Mouse (Mus musculus) forebrain, postnatal 0 days (tissue): ENCODE results near the gene Mapkapk2. TPM values are rescaled to one million over a fixed set of nuclear protein-coding genes. Genes with fewer than 3 reads are reported as not detected.

Source experiments
- ATAC-seq: fragments of 200-750 bp; cut with Nextera tagmentation; 2 replicates; pipeline ENCODE4 v1.8.0; 2017; ENCODE audit warnings: mild to moderate bottlenecking, moderate library complexity
- DNase-seq: peaks from one replicate; pipeline ENCODE4 v3.0.0-alpha.2; 2015
- H3K27ac ChIP-seq: fragments of 300-500 bp; sonication (generic); 2 replicates; pipeline ENCODE4 v1.5.1; 2014; ENCODE audit warnings: low read depth, mild to moderate bottlenecking, antibody characterized with exemption, low read length, moderate library complexity, mixed read lengths
- H3K27me3 ChIP-seq: fragments of 300-500 bp; sonication (generic); 2 replicates; pipeline ENCODE4 v1.6.1; 2014; ENCODE audit warnings: mild to moderate bottlenecking, low read length, mixed read lengths; ENCODE audit not compliant: insufficient read depth
- H3K36me3 ChIP-seq: fragments of 300-500 bp; sonication (generic); 2 replicates; pipeline ENCODE4 v1.6.1; 2014; ENCODE audit warnings: mild to moderate bottlenecking, moderate library complexity; ENCODE audit not compliant: insufficient read depth
- H3K4me1 ChIP-seq: fragments of 300-500 bp; sonication (generic); 2 replicates; pipeline ENCODE4 v1.6.1; 2014; ENCODE audit warnings: antibody characterized with exemption; ENCODE audit not compliant: insufficient read depth
- H3K4me2 ChIP-seq: fragments of 300-500 bp; sonication (generic); 2 replicates; pipeline ENCODE4 v1.6.1; 2014; ENCODE audit warnings: low read depth, mild to moderate bottlenecking, moderate library complexity
- H3K4me3 ChIP-seq: fragments of 300-500 bp; sonication (generic); 2 replicates; pipeline ENCODE4 v1.5.1; 2014; ENCODE audit warnings: low read depth, low read length, mixed read lengths
- H3K9ac ChIP-seq: fragments of 300-500 bp; sonication (generic); 2 replicates; pipeline ENCODE4 v1.6.1; 2014; ENCODE audit warnings: mild to moderate bottlenecking
- H3K9me3 ChIP-seq: fragments of 300-500 bp; sonication (generic); 2 replicates; pipeline ENCODE4 v1.6.1; 2016; ENCODE audit warnings: low read length
- CTCF ChIP-seq: sonication (generic); IDR thresholded peaks from 2 replicates; pipeline ENCODE4 v1.5.1; 2016; ENCODE audit warnings: antibody characterized with exemption, control low read depth, low read depth
- WGBS: fragments of 180-500 bp; shearing (Covaris S2); extraction: QIAGEN DNeasy Blood & Tissue Kit; methylation state at CpG from one replicate; pipeline ENCODE4 v1.1.7; 2014; 5-methylcytosine and 5-hydroxymethylcytosine counted together
- polyA plus RNA-seq: library from polyadenylated mRNA; unstranded; fragments of >200 nt; fragmentation: Nextera tagmentation; extraction: Ambion mirVana; gene quantifications from 2 replicates; pipeline ENCODE4 v1.2.1, GENCODE M21; 2015
- total RNA-seq: library from RNA; depleted of rRNA; stranded (reverse); fragments of >200 nt; gene quantifications from 2 replicates; pipeline ENCODE4 v1.2.3, GENCODE M21; 2014

Gene Mapkapk2
- total and polyA plus RNA-seq, 2 experiments from 2014 or later = 18.3 to 57.3 TPM

GRCm38 (mm10) chr1:131125987-131126744 lies 28.5 kb upstream of the Mapkapk2 start:
- Histone ChIP-seq H3K27ac (no peak overlapping the region), H3K9ac (no peak overlapping the region), H3K36me3 (peaks cover 44% of the 10 kb centered on the region), H3K4me1 (no peaks in the 10 kb centered on the region), H3K27me3 (no peaks in the 10 kb centered on the region), H3K4me2 (no peak overlapping the region), H3K4me3 (no peak overlapping the region), H3K9me3 (no peaks in the 10 kb centered on the region)
- 82% methylated on average over 11 of the region's 11 CpGs for WGBS
- no peak for TF ChIP-seq CTCF
- DNase-seq (no peak), ATAC-seq (no peak)

GRCm38 (mm10) chr1:131123522-131124265 lies 26.1 kb upstream of the Mapkapk2 start:
- Histone ChIP-seq H3K4me3 (no peak overlapping the region), H3K36me3 (peaks cover 22% of the 10 kb centered on the region), H3K9me3 (no peaks in the 10 kb centered on the region), H3K27me3 (no peaks in the 10 kb centered on the region), H3K4me2 (no peak overlapping the region), H3K27ac (no peak overlapping the region), H3K9ac (no peak overlapping the region), H3K4me1 (no peaks in the 10 kb centered on the region)
- no peak for ATAC-seq
- no peak for DNase-seq
- TF ChIP-seq CTCF = no peak
- WGBS = 61% methylated on average over 10 of the region's 10 CpGs

GRCm38 (mm10) chr1:131121987-131122386 lies 24.4 kb upstream of the Mapkapk2 start:
- Histone ChIP-seq H3K27me3 (no peaks in the 10 kb centered on the region), H3K4me2 (no peak overlapping the region), H3K27ac (no peak overlapping the region), H3K9me3 (no peaks in the 10 kb centered on the region), H3K9ac (no peak overlapping the region), H3K4me1 (0 out of 2 replicates have a peak, but pooled peaks cover 3% of the 10 kb centered on the region), H3K36me3 (peaks cover 6% of the 10 kb centered on the region), H3K4me3 (no peak overlapping the region)
- TF ChIP-seq CTCF = peak; percentile 27; the same call in 1 of the 2 replicates
- ATAC-seq (no peak), DNase-seq (no peak)
- WGBS = 47% methylated on average over 3 of the region's 3 CpGs

GRCm38 (mm10) chr1:131119026-131119425 lies 21.4 kb upstream of the Mapkapk2 start:
- ATAC-seq = no peak
- DNase-seq = no peak
- H3K36me3 ChIP-seq = no peaks in the 10 kb centered on the region
- WGBS = 59% methylated on average over 2 of the region's 2 CpGs
- peak; percentile 42 for TF ChIP-seq CTCF
- H3K4me3 ChIP-seq = no peak overlapping the region
- no peak overlapping the region for H3K4me2 ChIP-seq
- no peaks in the 10 kb centered on the region for H3K9me3 ChIP-seq
- H3K27ac ChIP-seq = no peak overlapping the region
- no peak overlapping the region for H3K9ac ChIP-seq
- H3K27me3 ChIP-seq = no peaks in the 10 kb centered on the region
- 0 out of 2 replicates have a peak, but pooled peaks cover 9% of the 10 kb centered on the region for H3K4me1 ChIP-seq

GRCm38 (mm10) chr1:131118530-131118929 lies 20.9 kb upstream of the Mapkapk2 start:
- Histone ChIP-seq H3K27me3 (no peaks in the 10 kb centered on the region), H3K27ac (no peak overlapping the region), H3K9ac (no peak overlapping the region), H3K36me3 (no peaks in the 10 kb centered on the region), H3K9me3 (no peaks in the 10 kb centered on the region), H3K4me2 (no peak overlapping the region), H3K4me1 (0 out of 2 replicates have a peak, but pooled peaks cover 9% of the 10 kb centered on the region), H3K4me3 (no peak overlapping the region)
- ATAC-seq = no peak
- WGBS = 64% methylated on average over 10 of the region's 10 CpGs
- no peak for DNase-seq
- TF ChIP-seq CTCF = no peak

- peak overlapping the region; percentile 23; the same call in 1 of the 2 replicates for H3K4me2 ChIP-seq
- H3K4me3 ChIP-seq = no peak overlapping the region
- ATAC-seq = peak; percentile 79
- H3K9ac ChIP-seq = peak overlapping the region; percentile 47; the same call in 1 of the 2 replicates
- no peaks in the 10 kb centered on the region for H3K27me3 ChIP-seq
- no peak for TF ChIP-seq CTCF
- peak; percentile 77 for DNase-seq
- H3K4me1 ChIP-seq = 0 out of 2 replicates have a peak, but pooled peaks cover 9% of the 10 kb centered on the region
- H3K36me3 ChIP-seq = no peaks in the 10 kb centered on the region
- peak overlapping the region; percentile 90 for H3K27ac ChIP-seq
- no peaks in the 10 kb centered on the region for H3K9me3 ChIP-seq
- WGBS = 23% methylated on average over 13 of the region's 13 CpGs
These were observed 18.9 kb upstream of the Mapkapk2 start for GRCm38 (mm10) chr1:131116430-131117011.

GRCm38 (mm10) chr1:131115932-131116331 lies 18.3 kb upstream of the Mapkapk2 start:
- Histone ChIP-seq H3K27ac (no peak overlapping the region), H3K4me3 (no peak overlapping the region), H3K27me3 (no peaks in the 10 kb centered on the region), H3K9ac (no peak overlapping the region), H3K9me3 (no peaks in the 10 kb centered on the region), H3K4me2 (no peak overlapping the region), H3K36me3 (no peaks in the 10 kb centered on the region), H3K4me1 (0 out of 2 replicates have a peak, but pooled peaks cover 9% of the 10 kb centered on the region)
- DNase-seq = peak; percentile 88
- 16% methylated on average over 6 of the region's 6 CpGs for WGBS
- ATAC-seq = peak; percentile 81
- peak; percentile 86 for TF ChIP-seq CTCF
